Mouse (Mus musculus) liver, embryonic 18 days (tissue): ENCODE data around the gene Tirap. TPM values are rescaled to one million over a fixed set of nuclear protein-coding genes. Genes with fewer than 3 reads are reported as not detected.

Source experiments
- polyA plus RNA-seq: library from polyadenylated mRNA; depleted of rRNA; stranded (reverse); fragments of >200 nt; gene quantifications from 2 replicates; pipeline ENCODE4 v1.2.3, GENCODE M21; 2012; rRNA removed

The Tirap gene
- 7.7 and 9.2 TPM in 2 replicates for polyA plus RNA-seq

GRCm38 (mm10) chr9:35199772-35200471 lies at the start of gene Tirap, which contains the start of gene Srpr:
Gene Tirap (minus strand): TSS chr9:35200291.
Gene Srpr (plus strand): TSS chr9:35200175.

GRCm38 (mm10) chr9:35210542-35211474 lies 10.7 kb upstream of the Tirap start, which contains the start of gene Foxred1:
Gene Foxred1 (minus strand): TSS chr9:35211055.

GRCm38 (mm10) chr9:35175251-35176123 lies 24.6 kb downstream of the Tirap start, which contains the start of gene Dcps:
Gene Dcps (minus strand): TSS chr9:35176061.

Other genes with a start within 250 kb of the Tirap start
- gene St3gal4, start 81.0 kb downstream of the Tirap start, polyA plus RNA-seq = 5.5 and 5.7 TPM in 2 replicates
- gene Dcps, start 24.2 kb downstream of the Tirap start, polyA plus RNA-seq = 31.2 and 32.5 TPM in 2 replicates
- 49.8 and 53.1 TPM in 2 replicates for gene Srpr, start 116 bp downstream of the Tirap start, polyA plus RNA-seq
- 20.7 and 22.4 TPM in 2 replicates for gene Foxred1, start 10.8 kb upstream of the Tirap start, polyA plus RNA-seq
- gene Fam118b, start 67.5 kb upstream of the Tirap start, polyA plus RNA-seq = 5.3 and 6.5 TPM in 2 replicates
- 8.1 and 8.9 TPM in 2 replicates for gene Rpusd4, start 67.6 kb upstream of the Tirap start, polyA plus RNA-seq
- gene Cdon, start 220.8 kb upstream of the Tirap start, polyA plus RNA-seq = 0.55 and 0.58 TPM in 2 replicates